ENCODE assay signal across 15 mouse cellular contexts in genomic region chr9:15535418-15535817, GRCm38 (mm10). TPM values are rescaled to one million over a fixed set of nuclear protein-coding genes. Genes with fewer than 3 reads are reported as not detected.
DNase-seq lines count a peak whose midpoint lies in the region; ATAC-seq lines count a peak whose summit lies in the region.
"Had no signal": no experiment of that assay in that cellular context is flagged by ENCODE, and none has a peak within 500 bp of the region (broad histone marks: within the 10 kb centered on the region; RNA-seq: fewer than 3 reads in every experiment).

No protein-coding gene starts in this region.

- no peaks in the 10 kb centered on the region for H3K9me3 ChIP-seq in kidney, embryonic 16.5 days (ENCODE audit: low read length)
- no peaks in the 10 kb centered on the region for H3K9me3 ChIP-seq in liver, embryonic 16.5 days (replicated peaks; ENCODE audit: control insufficient read depth, low read length)
- H3K9me3 ChIP-seq: forebrain, embryonic 10.5 days; G1E; hindbrain, embryonic 13.5 days; limb, embryonic 10.5 days; megakaryocyte, embryonic 14.5 days had no signal

- H3K9ac ChIP-seq in kidney, embryonic 16.5 days (replicated peaks; ENCODE audit: low read length) = no peak overlapping the region
- H3K9ac ChIP-seq in liver, embryonic 16.5 days (ENCODE audit: low read depth, low read length) = no peak overlapping the region
- H3K9ac ChIP-seq: hindbrain, embryonic 13.5 days had no signal

- no peak for ATAC-seq in kidney, embryonic 16.5 days (ENCODE audit: low FRiP score, low TSS enrichment)
- peak; percentile 77 for ATAC-seq in liver, embryonic 16.5 days (ENCODE audit: low read depth)

- H3K4me1 ChIP-seq in brown adipose tissue, adult 24 weeks (ENCODE audit: control insufficient read depth, insufficient read depth, insufficient read length, low read length) = peaks cover 30% of the 10 kb centered on the region
- H3K4me1 ChIP-seq in kidney, embryonic 16.5 days (ENCODE audit: insufficient read depth, low read length) = peaks cover 44% of the 10 kb centered on the region
- H3K4me1 ChIP-seq in liver, embryonic 16.5 days (ENCODE audit: control insufficient read depth, low read depth, low read length) = peaks cover 5% of the 10 kb centered on the region

- peak; percentile 47 to 48 for DNase-seq in heart, adult 18-20 months
- no peak for DNase-seq in heart, adult 8-10 months (ENCODE audit: low spot score)
- no peak for DNase-seq in embryo, embryonic 10.5 days (ENCODE audit: low spot score)
- no peak for DNase-seq in right cerebral cortex, postnatal 10 days (ENCODE audit: low spot score in 2 of 2)
- DNase-seq in adrenal gland, adult (ENCODE audit: inconsistent age in 2 of 2, low spot score in 1 of 2) = no peak
- DNase-seq: cerebellum, adult 8-10 months; thymus, adult 2 months had no signal

- WGBS in kidney, embryonic 16.5 days = 42% methylated on average over 5 of the region's 5 CpGs
- WGBS in liver, embryonic 16.5 days (ENCODE audit: insufficient replicate concordance) = 55% methylated on average over 5 of the region's 5 CpGs

- peaks cover 5% of the 10 kb centered on the region; the same call in 1 of the 2 replicates for H3K36me3 ChIP-seq in kidney, embryonic 16.5 days (ENCODE audit: insufficient read depth, low read length)
- H3K36me3 ChIP-seq in liver, embryonic 16.5 days (ENCODE audit: control insufficient read depth, insufficient read depth) = no peaks in the 10 kb centered on the region
- H3K36me3 ChIP-seq: G1E; hindbrain, embryonic 13.5 days; limb, embryonic 10.5 days had no signal

- H3K4me2 ChIP-seq in kidney, embryonic 16.5 days (replicated peaks; ENCODE audit: low read depth, low read length) = no peak overlapping the region
- H3K4me2 ChIP-seq in liver, embryonic 16.5 days (ENCODE audit: low read depth, low read length) = no peak overlapping the region
- H3K4me2 ChIP-seq: hindbrain, embryonic 13.5 days had no signal

- H3K27me3 ChIP-seq in kidney, embryonic 16.5 days (ENCODE audit: insufficient read depth, low read length) = no peaks in the 10 kb centered on the region
- H3K27me3 ChIP-seq in liver, embryonic 16.5 days (ENCODE audit: control insufficient read depth, insufficient read depth, low read depth, low read length) = no peaks in the 10 kb centered on the region
- H3K27me3 ChIP-seq: hindbrain, embryonic 13.5 days had no signal

- peak overlapping the region; percentile 41 for H3K27ac ChIP-seq in brown adipose tissue, adult 24 weeks (replicated peaks; ENCODE audit: low read depth, low read length)
- H3K27ac ChIP-seq in kidney, embryonic 16.5 days (ENCODE audit: low read length) = 0 out of 2 replicates have a peak overlapping the region, but pooled peaks have one; percentile 3
- H3K27ac ChIP-seq in liver, embryonic 16.5 days (ENCODE audit: low read length) = peak overlapping the region; percentile 62
- H3K27ac ChIP-seq: forebrain, embryonic 10.5 days; hindbrain, embryonic 13.5 days; limb, embryonic 10.5 days had no signal

- no peak overlapping the region for H3K4me3 ChIP-seq in brown adipose tissue, adult 24 weeks (ENCODE audit: insufficient read depth, low read depth, low read length)
- no peak overlapping the region for H3K4me3 ChIP-seq in kidney, embryonic 16.5 days (ENCODE audit: low read length)
- no peak overlapping the region for H3K4me3 ChIP-seq in liver, embryonic 16.5 days (ENCODE audit: low read depth, low read length)
- H3K4me3 ChIP-seq: forebrain, embryonic 10.5 days; hindbrain, embryonic 13.5 days; limb, embryonic 10.5 days; megakaryocyte, embryonic 14.5 days had no signal

RNA-seq across cellular contexts. Expression of gene Smco4, which starts 42.2 kb away (rescaled TPM):
- 10 to 100 TPM; 19.1 to 24.0 TPM for total RNA-seq in heart, adult 18-20 months (2021)
- 10 to 100 TPM; 22.7 to 33.0 (median 28.0) TPM for total RNA-seq in heart, adult 8-10 months (2022)
- polyA plus RNA-seq in brown adipose tissue, adult 24 weeks (2012; ENCODE audit: insufficient read depth, insufficient read length, missing spikeins) = 14.5 and 22.4 TPM in 2 replicates
- polyA plus RNA-seq in kidney, embryonic 16.5 days (2015; fragmentation: Nextera tagmentation; extraction: Ambion mirVana) = 3.7 and 4.4 TPM in 2 replicates
- 0.83 and 1.2 TPM in 2 replicates for polyA plus RNA-seq in liver, embryonic 16.5 days (2015; fragmentation: Nextera tagmentation; extraction: Ambion mirVana)
- polyA plus RNA-seq: G1E had no signal

Comparison
In these comparisons a context has a peak if more than half of its experiments do, and no peak if none do; other contexts are left out.
1. DNase-seq: peak in heart, adult 18-20 months (2 of 2); none in heart, adult 8-10 months (single experiment), embryo, embryonic 10.5 days (single experiment), right cerebral cortex, postnatal 10 days (0 of 2) and adrenal gland, adult (0 of 2).
2. H3K27ac ChIP-seq: peak in every context shown above with its lines; median percentile 62 in liver, embryonic 16.5 days; 41 in brown adipose tissue, adult 24 weeks; 3 in kidney, embryonic 16.5 days.